Mouse (Mus musculus) cerebellum, adult 2 months (tissue): ENCODE measurements at regions not wholly inside any gene's neighbourhood (a gene's known extent, or its start where the extent isn't known, plus 50 kb on each side); places are given as distances from the start of the nearest gene placed in this dataset.
"Not testable (repeated sequence)": the region's sequence is repeated elsewhere in the genome, so short reads cannot be mapped to it uniquely, and the experiment has no call there.

Experiments
- DNase-seq, 2 experiments: peaks; one replicate each; pipeline ENCODE4 v3.0.0; 2021
- H3K27ac ChIP-seq: fragments of 200-500 bp; 2 replicates; pipeline ENCODE4 v1.5.1; 2012; ENCODE audit warnings: low read length, control low read depth, inconsistent platforms; ENCODE audit not compliant: insufficient read depth
- H3K27me3 ChIP-seq: fragments of 200-500 bp; 2 replicates; pipeline ENCODE4 v1.6.1; 2012; ENCODE audit warnings: inconsistent platforms, mild to moderate bottlenecking, low read length, moderate library complexity; ENCODE audit not compliant: control insufficient read depth, insufficient read depth
- H3K4me1 ChIP-seq: fragments of 200-500 bp; 2 replicates; pipeline ENCODE4 v1.6.1; 2011; ENCODE audit warnings: low read length; ENCODE audit not compliant: control insufficient read depth, insufficient read depth
- H3K4me3 ChIP-seq: fragments of 200-500 bp; replicated peaks from 2 replicates; pipeline ENCODE3; 2011; ENCODE audit warnings: mild to moderate bottlenecking, low read depth, low read length, control low read depth; ENCODE audit not compliant: insufficient read depth
- CTCF ChIP-seq: fragments of 200-500 bp; IDR thresholded peaks from 2 replicates; pipeline ENCODE4 v1.5.1; 2011; ENCODE audit warnings: low read depth, mild to moderate bottlenecking, control low read depth, low read length, moderate library complexity, borderline replicate concordance; ENCODE audit not compliant: insufficient read depth
- POLR2A ChIP-seq: fragments of 200-500 bp; IDR thresholded peaks from 2 replicates; pipeline ENCODE4 v1.6.1; 2011; ENCODE audit warnings: low read length, control low read depth, borderline replicate concordance; ENCODE audit not compliant: insufficient read depth
- WGBS: fragments of 180-500 bp; shearing (Covaris S2); methylation state at CpG from one replicate; pipeline ENCODE4 v1.1.7; 2018; 5-methylcytosine and 5-hydroxymethylcytosine counted together

GRCm38 (mm10) chr10:52529661-52530060, 112.3 kb downstream of the Nus1 start:
- 76% methylated on average over 3 of the region's 5 CpGs for WGBS
- not testable (repeated sequence) for H3K4me1 ChIP-seq, H3K27me3 ChIP-seq, DNase-seq, H3K27ac ChIP-seq, H3K4me3 ChIP-seq

- H3K4me3 ChIP-seq: no peak overlapping the region
- no peaks in the 10 kb centered on the region for H3K27me3 ChIP-seq
- 43% methylated on average over 3 of the region's 3 CpGs for WGBS
- no peak for DNase-seq
- TF ChIP-seq CTCF (no peak), POLR2A (no peak)
- H3K4me1 ChIP-seq: no peaks in the 10 kb centered on the region
- H3K27ac ChIP-seq: no peak overlapping the region
These were observed 113.5 kb downstream of the Nus1 start for GRCm38 (mm10) chr10:52530846-52531245.

- no peak for DNase-seq
- no peak overlapping the region for H3K4me3 ChIP-seq
- no peaks in the 10 kb centered on the region for H3K4me1 ChIP-seq
- H3K27me3 ChIP-seq: no peaks in the 10 kb centered on the region
- TF ChIP-seq POLR2A (no peak), CTCF (no peak)
- 33% methylated on average over 2 of the region's 2 CpGs for WGBS
- no peak overlapping the region for H3K27ac ChIP-seq
These were observed 116.0 kb downstream of the Nus1 start for GRCm38 (mm10) chr10:52533278-52533892.

- Histone ChIP-seq H3K4me1 (no peaks in the 10 kb centered on the region), H3K27me3 (no peaks in the 10 kb centered on the region), H3K27ac (no peak overlapping the region), H3K4me3 (no peak overlapping the region)
- DNase-seq: no peak
- TF ChIP-seq CTCF (peak; percentile 20; the same call in 1 of the 2 replicates), POLR2A (no peak)
- 50% methylated on average over 4 of the region's 4 CpGs for WGBS
These were observed 116.5 kb downstream of the Nus1 start for GRCm38 (mm10) chr10:52533893-52534287.

- WGBS: 89% methylated on average over 28 of the region's 28 CpGs
- Histone ChIP-seq H3K27me3 (no peaks in the 10 kb centered on the region), H3K4me3 (no peak overlapping the region), H3K4me1 (no peaks in the 10 kb centered on the region), H3K27ac (no peak overlapping the region)
- TF ChIP-seq POLR2A (no peak), CTCF (no peak)
- no peak for DNase-seq
These were observed 128.2 kb downstream of the Nus1 start for GRCm38 (mm10) chr10:52545566-52545965.

GRCm38 (mm10) chr10:52577383-52577782, 113.0 kb upstream of the Slc35f1 start:
- H3K27me3 ChIP-seq: no peaks in the 10 kb centered on the region
- 21% methylated on average over 6 of the region's 6 CpGs for WGBS
- no peak overlapping the region for H3K4me3 ChIP-seq
- TF ChIP-seq CTCF (no peak), POLR2A (no peak)
- no peak overlapping the region for H3K27ac ChIP-seq
- no peaks in the 10 kb centered on the region for H3K4me1 ChIP-seq
- DNase-seq: no peak

- no peak overlapping the region for H3K4me3 ChIP-seq
- 44% methylated on average over 3 of the region's 3 CpGs for WGBS
- H3K27me3 ChIP-seq: no peaks in the 10 kb centered on the region
- no peaks in the 10 kb centered on the region for H3K4me1 ChIP-seq
- TF ChIP-seq CTCF: no peak
- TF ChIP-seq POLR2A: no peak
- H3K27ac ChIP-seq: no peak overlapping the region
- DNase-seq: no peak
These were observed 112.5 kb upstream of the Slc35f1 start for GRCm38 (mm10) chr10:52577795-52578194.

GRCm38 (mm10) chr10:52578238-52578832, 112.0 kb upstream of the Slc35f1 start:
- TF ChIP-seq CTCF: no peak
- no peak for TF ChIP-seq POLR2A
- H3K27ac ChIP-seq: no peak overlapping the region
- H3K27me3 ChIP-seq: no peaks in the 10 kb centered on the region
- WGBS: 58% methylated on average over 3 of the region's 3 CpGs
- no peak for DNase-seq
- H3K4me3 ChIP-seq: no peak overlapping the region
- H3K4me1 ChIP-seq: no peaks in the 10 kb centered on the region
